Mouse (Mus musculus) heart, embryonic 13.5 days (tissue): ENCODE data around the gene C1qtnf9. TPM values are rescaled to one million over a fixed set of nuclear protein-coding genes. Genes with fewer than 3 reads are reported as not detected.

ENCODE experiments used
- ATAC-seq: fragments of 200-750 bp; cut with Nextera tagmentation; 2 replicates; pipeline ENCODE4 v1.8.0; 2017; ENCODE audit warnings: moderate TSS enrichment; ENCODE audit not compliant: insufficient number of reproducible peaks, low FRiP score, low TSS enrichment; ENCODE audit errors: extremely low read depth
- H3K27ac ChIP-seq: fragments of 300-500 bp; sonication (generic); replicated peaks from 2 replicates; pipeline ENCODE4 v1.5.1; 2015; ENCODE audit warnings: moderate library complexity, mild to moderate bottlenecking, inconsistent platforms
- H3K27me3 ChIP-seq: fragments of 300-500 bp; sonication (generic); replicated peaks from 2 replicates; pipeline ENCODE4 v1.6.1; 2015; ENCODE audit warnings: mild to moderate bottlenecking, inconsistent platforms
- H3K36me3 ChIP-seq: fragments of 300-500 bp; sonication (generic); 2 replicates; pipeline ENCODE4 v1.6.1; 2015; ENCODE audit warnings: mild to moderate bottlenecking, inconsistent platforms
- H3K4me1 ChIP-seq: fragments of 300-500 bp; sonication (generic); 2 replicates; pipeline ENCODE4 v1.6.1; 2015; ENCODE audit warnings: inconsistent platforms
- H3K4me2 ChIP-seq: fragments of 300-500 bp; sonication (generic); 2 replicates; pipeline ENCODE4 v1.6.1; 2015; ENCODE audit warnings: inconsistent platforms, mild to moderate bottlenecking, moderate library complexity
- H3K4me3 ChIP-seq: fragments of 300-500 bp; sonication (generic); 2 replicates; pipeline ENCODE4 v1.5.1; 2015; ENCODE audit warnings: moderate library complexity, mild to moderate bottlenecking, inconsistent platforms
- H3K9ac ChIP-seq: fragments of 300-500 bp; sonication (generic); 2 replicates; pipeline ENCODE4 v1.6.1; 2015; ENCODE audit warnings: inconsistent platforms, mild to moderate bottlenecking, moderate library complexity
- H3K9me3 ChIP-seq: fragments of 300-500 bp; sonication (generic); 2 replicates; pipeline ENCODE4 v1.6.1; 2016; ENCODE audit warnings: inconsistent platforms
- WGBS: fragments of 180-500 bp; shearing (Covaris S2); methylation state at CpG from one replicate; pipeline ENCODE4 v1.1.7; 2015; ENCODE audit warnings: mixed read lengths; 5-methylcytosine and 5-hydroxymethylcytosine counted together
- polyA plus RNA-seq: library from polyadenylated mRNA; unstranded; fragments of >200 nt; fragmentation: Nextera tagmentation; extraction: Ambion mirVana; gene quantifications from 2 replicates; pipeline ENCODE4 v1.2.1, GENCODE M21; 2015

Gene C1qtnf9
- polyA plus RNA-seq, 1 experiment from 2014 or later: 0.36 TPM

- Histone ChIP-seq H3K4me2 (peak within 1 kb of the TSS; percentile 87), H3K4me1 (peaks cover 14% of the 10 kb centered on the region), H3K36me3 (peaks cover 16% of the 10 kb centered on the region), H3K9me3 (no peaks in the 10 kb centered on the region), H3K9ac (peak within 1 kb of the TSS; percentile 88), H3K27me3 (peaks cover 14% of the 10 kb centered on the region; the same call in 1 of the 2 replicates), H3K4me3 (peak within 1 kb of the TSS; percentile 76), H3K27ac (peak within 1 kb of the TSS; percentile 41; the same call in 1 of the 2 replicates)
- peak; percentile 70; the same call in 1 of the 2 replicates for ATAC-seq
- under 1% methylated on average over 61 of the region's 61 CpGs for WGBS
Measured at GRCm38 (mm10) chr14:60784427-60785315, 16.7 kb downstream of the C1qtnf9 start, which contains the start of gene Mipep. Gene Mipep (plus strand): TSS chr14:60784573.

GRCm38 (mm10) chr14:60790103-60790502, 22.2 kb downstream of the C1qtnf9 start:
- Histone ChIP-seq H3K9me3 (no peaks in the 10 kb centered on the region), H3K4me2 (no peak overlapping the region), H3K36me3 (peaks cover 40% of the 10 kb centered on the region), H3K27ac (no peak overlapping the region), H3K4me3 (no peak overlapping the region), H3K9ac (no peak overlapping the region), H3K27me3 (no peaks in the 10 kb centered on the region), H3K4me1 (peaks cover 8% of the 10 kb centered on the region)
- WGBS: 40% methylated on average over 3 of the region's 3 CpGs
- no peak for ATAC-seq

DNA sequence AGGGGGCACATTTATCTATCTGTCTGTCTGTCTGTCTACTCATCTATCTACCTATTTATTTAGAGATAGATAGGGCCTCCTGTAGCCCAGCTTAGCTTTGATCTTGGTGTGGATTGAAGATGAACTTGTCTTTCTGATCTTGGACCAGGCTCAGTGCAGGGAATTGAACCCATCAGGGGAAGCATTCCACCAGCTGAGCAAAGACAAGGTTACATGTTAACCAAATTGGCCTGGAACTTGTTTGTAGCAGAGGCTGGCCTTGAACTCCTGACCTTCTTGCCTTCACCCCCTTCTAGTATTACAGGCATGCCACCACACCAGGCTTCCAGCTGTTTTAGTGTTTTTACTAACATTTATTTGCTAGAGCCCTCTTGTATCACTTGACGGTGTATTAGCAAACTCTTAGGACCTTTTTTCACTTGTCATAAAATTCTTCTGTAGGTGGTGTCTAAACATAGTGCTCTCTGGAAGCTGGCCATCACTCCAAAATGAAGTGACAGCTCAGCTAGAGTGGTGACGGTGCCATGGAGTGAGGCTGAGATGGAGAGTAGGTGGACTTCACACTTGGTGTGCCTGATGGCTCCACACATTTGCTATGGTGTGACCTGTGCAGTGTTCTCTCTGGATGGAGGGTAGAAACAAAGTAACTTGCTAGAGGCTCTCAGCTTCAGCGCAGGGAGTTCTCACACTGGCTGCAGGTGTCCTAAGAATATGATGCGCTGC, 28.8 kb downstream of the C1qtnf9 start:
- H3K4me3 ChIP-seq: no peak overlapping the region
- no peak overlapping the region for H3K27ac ChIP-seq
- 77% methylated on average over 4 of the region's 4 CpGs for WGBS
- no peak for ATAC-seq
- H3K36me3 ChIP-seq: peaks cover 56% of the 10 kb centered on the region
- H3K4me1 ChIP-seq: peaks cover 2% of the 10 kb centered on the region; the same call in 1 of the 2 replicates
- no peak overlapping the region for H3K4me2 ChIP-seq
- H3K9me3 ChIP-seq: no peaks in the 10 kb centered on the region
- no peaks in the 10 kb centered on the region for H3K27me3 ChIP-seq
- H3K9ac ChIP-seq: no peak overlapping the region

- Histone ChIP-seq H3K36me3 (peaks cover 56% of the 10 kb centered on the region), H3K27me3 (no peaks in the 10 kb centered on the region), H3K9ac (no peak overlapping the region), H3K9me3 (no peaks in the 10 kb centered on the region), H3K4me3 (no peak overlapping the region), H3K4me2 (no peak overlapping the region), H3K4me1 (peaks cover 2% of the 10 kb centered on the region; the same call in 1 of the 2 replicates), H3K27ac (no peak overlapping the region)
- 84% methylated on average over 5 of the region's 5 CpGs for WGBS
- no peak for ATAC-seq
Measured at GRCm38 (mm10) chr14:60797596-60797995, 29.7 kb downstream of the C1qtnf9 start.

DNA sequence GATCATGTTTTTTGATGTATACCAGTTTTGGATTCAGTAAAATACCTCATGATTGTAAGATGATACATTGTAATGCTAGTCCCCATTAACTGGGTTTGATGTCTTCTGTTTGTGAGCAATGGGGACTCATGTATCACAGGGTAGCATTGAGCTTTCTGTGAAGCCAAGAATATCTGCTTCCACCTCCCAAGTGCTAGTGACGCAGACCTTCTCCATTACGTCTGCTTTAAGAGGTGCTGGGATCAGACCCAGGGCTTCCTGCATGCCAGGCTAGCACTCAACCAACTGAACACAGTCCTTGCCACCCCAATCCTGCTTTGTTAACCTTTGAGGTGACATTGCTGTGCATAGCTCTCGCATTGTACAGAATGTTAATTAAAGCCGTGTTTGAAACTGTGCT, 30.8 kb downstream of the C1qtnf9 start:
- H3K9me3 ChIP-seq: no peaks in the 10 kb centered on the region
- WGBS: 76% methylated on average over 4 of the region's 4 CpGs
- H3K4me2 ChIP-seq: no peak overlapping the region
- no peak overlapping the region for H3K4me3 ChIP-seq
- H3K4me1 ChIP-seq: peaks cover 2% of the 10 kb centered on the region; the same call in 1 of the 2 replicates
- no peak for ATAC-seq
- no peak overlapping the region for H3K9ac ChIP-seq
- no peaks in the 10 kb centered on the region for H3K27me3 ChIP-seq
- H3K36me3 ChIP-seq: peaks cover 67% of the 10 kb centered on the region
- no peak overlapping the region for H3K27ac ChIP-seq

DNA sequence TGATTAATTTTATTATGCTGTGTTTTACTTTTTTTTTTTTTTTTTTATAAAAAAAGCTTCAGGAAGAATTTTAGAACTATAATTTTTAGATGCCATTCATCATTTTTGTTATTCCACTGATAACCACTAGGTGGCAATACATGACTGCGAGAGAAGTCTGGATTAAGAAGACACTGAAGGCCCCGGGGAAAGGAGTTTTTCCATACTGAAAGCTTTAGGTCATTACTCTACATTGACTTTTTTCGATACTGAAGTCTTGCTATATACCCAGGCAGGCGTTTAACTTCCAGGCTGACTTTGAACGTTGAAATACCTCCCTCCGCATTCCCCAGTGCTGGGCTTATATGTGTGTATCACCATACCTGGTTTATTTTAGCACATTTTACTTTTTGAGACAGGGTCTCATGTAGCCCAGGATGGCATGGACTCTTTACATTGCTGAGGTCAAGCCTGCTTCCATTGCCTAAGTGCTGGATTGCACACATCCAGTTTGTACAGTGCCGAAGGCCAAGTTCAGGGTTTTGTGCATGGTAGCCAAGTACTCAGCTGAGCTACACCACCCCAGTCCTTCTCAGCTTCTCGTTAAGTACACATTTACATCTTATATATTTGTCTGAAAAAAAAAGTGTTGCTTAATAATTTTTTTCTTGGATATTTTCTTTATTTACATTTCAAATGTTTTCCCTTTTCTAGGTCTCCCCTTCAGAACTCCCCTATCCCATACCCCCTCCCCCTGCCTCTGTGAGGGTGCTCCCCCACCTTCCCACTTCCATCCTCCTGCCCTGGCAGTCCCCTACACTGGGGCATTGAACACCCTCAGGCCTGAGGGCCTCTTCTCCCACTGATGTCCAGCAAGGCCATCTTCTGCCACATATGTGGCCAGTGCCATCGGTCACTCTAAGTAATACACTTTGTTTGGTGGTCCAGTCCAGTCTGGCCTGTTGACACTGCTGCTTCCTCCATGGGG, 32.1 kb downstream of the C1qtnf9 start:
- no peaks in the 10 kb centered on the region for H3K27me3 ChIP-seq
- H3K27ac ChIP-seq: no peak overlapping the region
- no peak overlapping the region for H3K4me3 ChIP-seq
- peak overlapping the region; percentile 60; the same call in 1 of the 2 replicates for H3K9ac ChIP-seq
- no peak for ATAC-seq
- 47% methylated on average over 9 of the region's 9 CpGs for WGBS
- peaks cover 73% of the 10 kb centered on the region for H3K36me3 ChIP-seq
- peaks cover 2% of the 10 kb centered on the region; the same call in 1 of the 2 replicates for H3K4me1 ChIP-seq
- H3K4me2 ChIP-seq: no peak overlapping the region
- H3K9me3 ChIP-seq: no peaks in the 10 kb centered on the region

GRCm38 (mm10) chr14:60802026-60802425, 34.1 kb downstream of the C1qtnf9 start:
- Histone ChIP-seq H3K27ac (no peak overlapping the region), H3K36me3 (peaks cover 59% of the 10 kb centered on the region), H3K4me3 (no peak overlapping the region), H3K4me2 (no peak overlapping the region), H3K27me3 (no peaks in the 10 kb centered on the region), H3K4me1 (peaks cover 9% of the 10 kb centered on the region; the same call in 1 of the 2 replicates), H3K9ac (no peak overlapping the region), H3K9me3 (no peaks in the 10 kb centered on the region)
- 89% methylated on average over 13 of the region's 13 CpGs for WGBS
- ATAC-seq: no peak

GRCm38 (mm10) chr14:60804978-60805377, 37.0 kb downstream of the C1qtnf9 start:
- H3K9me3 ChIP-seq: no peaks in the 10 kb centered on the region
- H3K27me3 ChIP-seq: no peaks in the 10 kb centered on the region
- no peak overlapping the region for H3K9ac ChIP-seq
- no peak overlapping the region for H3K4me3 ChIP-seq
- H3K27ac ChIP-seq: no peak overlapping the region
- no peak for ATAC-seq
- no peak overlapping the region for H3K4me2 ChIP-seq
- H3K4me1 ChIP-seq: peaks cover 7% of the 10 kb centered on the region; the same call in 1 of the 2 replicates
- peaks cover 41% of the 10 kb centered on the region for H3K36me3 ChIP-seq
- 93% methylated on average over 9 of the region's 9 CpGs for WGBS

DNA sequence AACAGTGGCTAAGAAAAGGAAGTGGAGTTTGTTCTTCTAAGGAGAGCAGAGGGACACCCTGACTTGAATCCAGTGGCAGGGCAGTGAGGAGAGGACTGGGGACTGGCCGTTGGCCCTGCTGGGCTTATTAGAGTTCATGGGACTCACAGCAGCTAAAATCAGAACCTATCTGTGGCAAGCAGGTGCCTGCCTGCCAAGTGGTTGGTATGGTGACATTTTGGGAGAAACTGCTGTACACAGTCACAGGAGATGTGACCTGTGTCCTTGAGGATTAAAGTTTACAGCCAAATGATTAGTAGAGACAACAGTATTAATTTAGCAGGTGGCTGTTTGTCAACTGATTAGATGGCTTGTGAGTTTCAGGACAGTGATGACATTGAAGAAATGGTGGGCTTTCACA, 37.9 kb downstream of the C1qtnf9 start:
- H3K27ac ChIP-seq: no peak overlapping the region
- no peak for ATAC-seq
- H3K9ac ChIP-seq: no peak overlapping the region
- peaks cover 6% of the 10 kb centered on the region; the same call in 1 of the 2 replicates for H3K4me1 ChIP-seq
- H3K36me3 ChIP-seq: peaks cover 40% of the 10 kb centered on the region
- no peak overlapping the region for H3K4me3 ChIP-seq
- H3K9me3 ChIP-seq: no peaks in the 10 kb centered on the region
- H3K27me3 ChIP-seq: no peaks in the 10 kb centered on the region
- 63% methylated on average over 1 of the region's 1 CpGs for WGBS
- no peak overlapping the region for H3K4me2 ChIP-seq

DNA sequence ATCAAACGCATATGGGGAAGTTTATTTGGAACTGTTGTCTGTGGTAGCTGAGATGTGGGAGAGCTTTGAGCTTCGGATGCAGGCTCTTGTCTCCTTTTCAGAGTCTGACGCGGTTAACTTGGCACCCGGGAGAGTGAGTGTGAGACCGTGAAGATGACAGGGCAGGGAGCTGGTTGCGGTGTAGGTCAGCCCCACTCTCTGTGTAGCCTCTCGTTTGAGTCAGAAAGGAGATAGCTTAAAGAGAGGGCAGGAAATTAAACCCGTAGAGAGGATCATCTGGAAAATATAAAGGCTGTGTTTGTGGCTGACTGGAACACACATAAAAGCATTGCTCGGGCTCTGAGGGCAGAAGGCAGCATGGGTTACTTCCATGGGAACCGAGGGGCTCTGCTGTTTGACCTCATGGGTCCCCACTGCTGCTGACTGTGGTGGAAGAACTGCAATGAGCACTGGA, 39.0 kb downstream of the C1qtnf9 start:
- Histone ChIP-seq H3K27ac (no peak overlapping the region), H3K27me3 (no peaks in the 10 kb centered on the region), H3K4me2 (no peak overlapping the region), H3K9me3 (no peaks in the 10 kb centered on the region), H3K36me3 (peaks cover 35% of the 10 kb centered on the region), H3K9ac (peak overlapping the region; percentile 47; the same call in 1 of the 2 replicates), H3K4me1 (peaks cover 14% of the 10 kb centered on the region), H3K4me3 (no peak overlapping the region)
- no peak for ATAC-seq
- WGBS: 35% methylated on average over 11 of the region's 11 CpGs
